Mouse (Mus musculus) CH12F3 (cell line): ENCODE data around the gene Stk32c.

ENCODE experiments used
- in situ Hi-C: fragments of 300-500 bp; cut with MboI; formaldehyde crosslinking; loops from 2 replicates; pipeline ENCODE4 v1.14.3; 2020; ENCODE audit warnings: low sequenced_read_pairs

Gene Stk32c

GRCm38 (mm10) chr7:139230241-139230640, 17.1 kb upstream of the Stk32c start:
- in situ Hi-C loops = loop anchor here (5.0 to 10.0 kb wide), 2 partner anchors 72 to 245 kb away; no protein-coding TSS in a partner anchor

- in situ Hi-C loops = loop anchor here (5.0 to 10.0 kb wide), 2 partner anchors 72 to 245 kb away; no protein-coding TSS in a partner anchor
These were observed 16.7 kb upstream of the Stk32c start for GRCm38 (mm10) chr7:139229837-139230236.

- in situ Hi-C loops = no loop called here
These were observed 15.5 kb upstream of the Stk32c start for GRCm38 (mm10) chr7:139228447-139229171.

GRCm38 (mm10) chr7:139226416-139226815, 13.3 kb upstream of the Stk32c start:
- in situ Hi-C loops = no loop called here

GRCm38 (mm10) chr7:139224725-139225124, 11.6 kb upstream of the Stk32c start:
- in situ Hi-C loops = no loop called here

GRCm38 (mm10) chr7:139224070-139224469, 11.0 kb upstream of the Stk32c start:
- in situ Hi-C loops = no loop called here

GRCm38 (mm10) chr7:139222341-139222740, 9.2 kb upstream of the Stk32c start:
- in situ Hi-C loops = no loop called here

GRCm38 (mm10) chr7:139221856-139222255, 8.7 kb upstream of the Stk32c start:
- in situ Hi-C loops = no loop called here

GRCm38 (mm10) chr7:139221072-139221471, 8.0 kb upstream of the Stk32c start:
- in situ Hi-C loops = no loop called here

- in situ Hi-C loops = no loop called here
These were observed 7.2 kb upstream of the Stk32c start for GRCm38 (mm10) chr7:139220303-139220702.

GRCm38 (mm10) chr7:139219486-139219885, 6.4 kb upstream of the Stk32c start:
- in situ Hi-C loops = no loop called here

- in situ Hi-C loops = no loop called here
These were observed 5.7 kb upstream of the Stk32c start for GRCm38 (mm10) chr7:139218641-139219415.

GRCm38 (mm10) chr7:139217046-139217445, 3.9 kb upstream of the Stk32c start:
- in situ Hi-C loops = no loop called here

GRCm38 (mm10) chr7:139216464-139216863, 3.4 kb upstream of the Stk32c start:
- in situ Hi-C loops = no loop called here

GRCm38 (mm10) chr7:139215946-139216345, 2.8 kb upstream of the Stk32c start:
- in situ Hi-C loops = no loop called here

- in situ Hi-C loops = no loop called here
These were observed 2.4 kb upstream of the Stk32c start for GRCm38 (mm10) chr7:139215516-139215915.

- in situ Hi-C loops = no loop called here
These were observed 1.7 kb upstream of the Stk32c start for GRCm38 (mm10) chr7:139214596-139215340.

- in situ Hi-C loops = no loop called here
These were observed 1.1 kb upstream of the Stk32c start for GRCm38 (mm10) chr7:139214160-139214559.

- in situ Hi-C loops = no loop called here
These were observed 644 bp upstream of the Stk32c start for GRCm38 (mm10) chr7:139213751-139214150.

- in situ Hi-C loops = no loop called here
These were observed 1.3 kb downstream of the Stk32c start for GRCm38 (mm10) chr7:139211761-139212160.

- in situ Hi-C loops = no loop called here
These were observed 4.4 kb downstream of the Stk32c start for GRCm38 (mm10) chr7:139208773-139209095.
